Mouse (Mus musculus) c-Kit-negative CD71-positive TER-119-positive erythroid progenitor cells, embryonic 14.5 days (primary cell): ENCODE data around the gene 4931440F15Rik.
"Not testable (repeated sequence)": the region's sequence is repeated elsewhere in the genome, so short reads cannot be mapped to it uniquely, and the experiment has no call there.

ENCODE experiments used
- DNase-seq: peaks from one replicate; pipeline ENCODE4 v3.0.0-alpha.2; 2013; ENCODE audit warnings: low read depth, low spot score

The 4931440F15Rik gene

GRCm38 (mm10) chr11:29825271-29825718 lies at the start of gene 4931440F15Rik:
Gene 4931440F15Rik (minus strand): TSS chr11:29825668.
- not testable (repeated sequence) for DNase-seq

GRCm38 (mm10) chr11:29874781-29875180 lies 49.3 kb upstream of the 4931440F15Rik start:
- DNase-seq = not testable (repeated sequence)

- DNase-seq = no peak
These were observed 44.7 kb upstream of the 4931440F15Rik start for GRCm38 (mm10) chr11:29870174-29870573.

GRCm38 (mm10) chr11:29864269-29864668 lies 38.8 kb upstream of the 4931440F15Rik start:
- DNase-seq = no peak

- peak; percentile 22 for DNase-seq
These were observed 36.4 kb upstream of the 4931440F15Rik start for GRCm38 (mm10) chr11:29861750-29862397.

DNA sequence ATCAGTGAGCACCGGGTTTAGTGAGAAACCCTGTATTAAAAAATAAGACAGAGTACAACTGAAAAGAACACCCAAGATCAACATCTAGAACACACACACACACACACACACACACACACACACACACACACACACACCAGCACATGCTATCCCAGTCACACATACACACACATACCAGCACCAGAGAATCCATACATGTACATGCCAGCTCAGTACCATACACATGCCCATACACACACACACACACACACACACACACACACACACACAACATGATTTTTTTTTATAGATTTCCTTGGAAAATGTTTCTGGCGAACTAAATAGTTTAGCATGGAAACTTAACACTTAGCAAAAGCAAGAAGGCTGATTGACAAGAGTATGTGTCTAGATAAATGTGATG lies 35.6 kb upstream of the 4931440F15Rik start:
- no peak for DNase-seq

- no peak for DNase-seq
These were observed 15.2 kb upstream of the 4931440F15Rik start for GRCm38 (mm10) chr11:29840606-29841227.

GRCm38 (mm10) chr11:29839781-29840180 lies 14.3 kb upstream of the 4931440F15Rik start:
- DNase-seq = no peak

GRCm38 (mm10) chr11:29837066-29837465 lies 11.6 kb upstream of the 4931440F15Rik start:
- no peak for DNase-seq

DNA sequence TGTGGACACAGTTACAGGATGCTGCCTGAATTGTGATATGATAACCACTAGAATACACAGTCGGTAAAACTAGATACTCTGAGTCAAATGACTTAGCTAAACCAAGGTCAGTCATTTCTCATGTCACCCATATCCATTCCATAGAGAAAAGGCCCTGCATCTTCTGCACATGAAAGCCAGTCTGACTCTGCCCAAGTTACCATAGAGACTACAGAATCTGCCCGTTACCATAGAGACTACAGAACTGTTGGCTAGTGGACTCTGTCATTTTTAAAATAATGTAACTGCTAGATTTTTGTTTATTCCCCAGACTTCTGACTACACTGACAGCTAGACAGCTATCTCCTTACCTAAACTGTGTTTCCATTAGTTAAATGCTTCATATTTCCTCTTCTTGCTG lies 2.3 kb upstream of the 4931440F15Rik start:
- DNase-seq = no peak

DNA sequence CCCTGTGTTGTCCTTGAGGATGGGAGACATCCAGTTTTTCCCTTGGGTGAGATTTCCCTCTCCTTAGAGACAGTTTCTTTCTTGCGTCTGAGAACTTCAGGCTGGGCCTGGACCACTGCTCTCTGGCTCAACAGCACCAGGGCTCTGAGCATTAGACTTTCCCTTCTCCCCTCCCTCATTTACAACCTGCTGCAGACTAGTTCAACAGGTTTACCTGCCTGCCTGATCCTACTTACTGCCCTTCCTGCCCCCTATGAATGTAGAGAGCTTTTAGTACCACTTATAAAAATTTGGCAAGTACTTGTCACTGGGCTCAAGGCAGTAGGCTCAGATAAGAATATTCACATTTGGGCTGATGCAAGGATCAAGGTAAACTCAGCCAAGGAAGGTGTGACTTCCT lies 533 bp upstream of the 4931440F15Rik start:
- DNase-seq = no peak

GRCm38 (mm10) chr11:29824474-29825270 lies 796 bp downstream of the 4931440F15Rik start:
- DNase-seq = not testable (repeated sequence)

GRCm38 (mm10) chr11:29823141-29823540 lies 2.3 kb downstream of the 4931440F15Rik start:
- no peak for DNase-seq

GRCm38 (mm10) chr11:29815670-29816069 lies 9.8 kb downstream of the 4931440F15Rik start:
- DNase-seq = no peak

DNA sequence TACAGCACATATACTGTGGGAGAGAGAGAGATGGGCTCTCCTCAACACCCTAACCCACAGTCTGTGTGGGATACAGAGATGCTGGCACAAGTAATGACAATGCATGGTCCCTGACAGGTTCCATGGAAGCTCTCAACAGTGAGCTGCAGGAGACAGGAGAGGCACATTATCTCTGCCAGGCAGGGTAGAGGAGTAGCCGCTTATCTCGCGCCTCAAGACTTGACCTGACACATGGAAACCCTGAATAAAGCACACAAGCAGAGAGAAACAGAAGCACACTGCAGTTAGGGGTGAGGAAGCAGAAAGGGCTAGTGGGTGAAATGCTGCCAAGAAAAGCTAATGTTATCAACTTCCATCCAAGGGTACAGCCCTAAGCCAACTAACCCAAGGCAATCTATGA lies 10.2 kb downstream of the 4931440F15Rik start:
- peak; percentile 82 for DNase-seq

- DNase-seq = no peak
These were observed 12.2 kb downstream of the 4931440F15Rik start for GRCm38 (mm10) chr11:29813267-29813666.

DNA sequence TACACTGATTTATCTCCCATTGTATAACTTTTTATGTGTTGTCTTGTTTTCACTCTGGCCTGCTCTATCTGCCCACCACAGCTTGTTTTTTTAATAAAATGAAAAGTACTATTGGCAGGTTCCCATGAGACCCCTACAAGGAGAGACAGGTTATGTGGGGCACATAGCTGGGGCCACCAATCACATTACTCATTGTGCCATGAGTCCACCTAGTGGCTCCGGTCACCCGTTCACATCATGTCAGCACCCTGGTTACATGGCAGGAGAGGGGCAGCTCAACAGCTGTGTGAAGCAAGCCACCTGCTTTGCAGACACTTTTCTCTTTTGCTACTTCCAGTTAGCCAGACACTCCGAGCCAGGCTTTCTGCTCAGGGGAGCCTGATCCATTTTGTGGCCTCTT lies 13.0 kb downstream of the 4931440F15Rik start:
- DNase-seq = no peak

DNA sequence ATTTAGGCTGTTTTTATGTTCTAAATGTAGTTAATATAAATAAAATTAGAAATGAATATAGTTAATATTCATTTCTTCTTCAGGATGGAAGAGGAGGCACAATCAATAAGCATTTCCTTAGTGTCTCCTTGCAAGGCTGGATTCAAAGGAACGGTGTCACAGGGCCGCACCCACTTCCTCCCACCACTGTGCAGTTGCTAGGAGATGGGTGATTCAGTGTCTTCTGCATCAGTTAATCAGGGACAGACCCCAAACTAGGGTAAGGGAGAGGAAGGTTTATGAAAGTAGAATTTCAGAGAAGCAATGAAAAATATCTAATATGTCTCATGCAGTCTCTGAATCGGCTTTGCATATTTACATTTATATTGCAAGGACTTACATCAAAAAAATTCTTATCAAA lies 15.1 kb downstream of the 4931440F15Rik start:
- no peak for DNase-seq

DNA sequence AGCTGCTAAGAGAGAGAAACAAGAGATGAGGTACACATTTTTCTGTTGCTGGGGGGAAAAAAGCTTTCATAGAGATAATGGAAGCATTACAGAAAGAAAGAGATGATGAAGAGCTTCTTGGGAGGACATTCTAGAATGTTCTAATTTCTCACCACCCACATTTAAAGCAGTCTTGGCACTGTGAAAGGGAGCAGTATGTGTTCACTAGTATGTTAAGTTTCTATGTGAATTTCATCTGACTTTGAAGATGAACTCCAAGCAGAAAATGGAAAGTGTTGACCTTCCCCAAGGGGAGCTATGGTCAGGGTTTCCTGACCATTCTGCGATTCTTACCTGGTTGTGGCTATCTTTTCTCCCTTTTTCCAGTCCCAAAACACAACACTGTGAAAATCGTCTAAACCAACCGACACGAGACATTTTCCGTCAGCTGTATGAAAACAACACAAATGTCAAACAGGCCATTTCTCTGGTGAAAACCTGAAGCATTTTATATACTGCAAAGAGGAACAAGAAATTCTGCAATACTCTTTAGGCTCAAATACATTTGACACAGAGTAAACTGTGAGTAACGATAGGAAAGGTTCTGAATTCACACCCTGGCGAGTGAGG lies 16.4 kb downstream of the 4931440F15Rik start:
- DNase-seq = no peak

- no peak for DNase-seq
These were observed 17.1 kb downstream of the 4931440F15Rik start for GRCm38 (mm10) chr11:29808173-29808980.

- DNase-seq = no peak
These were observed 18.1 kb downstream of the 4931440F15Rik start for GRCm38 (mm10) chr11:29807325-29807724.
